In genomic region chr1:172704769-172705168, GRCm38 (mm10) we compare ENCODE assay signal across 28 mouse cellular contexts. TPM values are rescaled to one million over a fixed set of nuclear protein-coding genes. Genes with fewer than 3 reads are reported as not detected.
"Had no signal": no experiment of that assay in that cellular context is flagged by ENCODE, and none has a peak within 500 bp of the region (broad histone marks: within the 10 kb centered on the region; RNA-seq: fewer than 3 reads in every experiment).

No protein-coding gene starts in this region.

- ATAC-seq: inflammation-experienced regulatory T-cells, adult 6 months; intestine, embryonic 16.5 days; liver, embryonic 12.5 days; midbrain, embryonic 15.5 days had no signal

- H3K9me3 ChIP-seq: kidney, embryonic 15.5 days; liver, embryonic 12.5 days; liver, embryonic 15.5 days; lung, embryonic 15.5 days; megakaryocyte, embryonic 14.5 days; midbrain, embryonic 15.5 days had no signal

- H3K4me1 ChIP-seq: kidney, embryonic 15.5 days; liver, embryonic 12.5 days; liver, embryonic 15.5 days; lung, embryonic 15.5 days; megakaryocyte, embryonic 14.5 days; midbrain, embryonic 15.5 days had no signal

- H3K27ac ChIP-seq: kidney, embryonic 15.5 days; left cerebral cortex, adult 2 months; liver, embryonic 12.5 days; liver, embryonic 15.5 days; lung, embryonic 15.5 days; midbrain, embryonic 15.5 days; stomach, postnatal 0 days had no signal

- DNase-seq: kidney, adult 2 months; kidney, postnatal 10 days; kidney, postnatal 36 days; layer of hippocampus, postnatal 36 days; lung, adult 18-20 months; lung, postnatal 10 days; lung, postnatal 36 days; right cerebral cortex, postnatal 14 days; right cerebral cortex, postnatal 4 days; thymus, adult 2 months; thymus, postnatal 14 days; thymus, postnatal 4 days had no signal

- H3K27me3 ChIP-seq: kidney, embryonic 15.5 days; liver, embryonic 12.5 days; liver, embryonic 15.5 days; lung, embryonic 15.5 days; megakaryocyte, embryonic 14.5 days; midbrain, embryonic 15.5 days had no signal

- H3K36me3 ChIP-seq: kidney, embryonic 15.5 days; liver, embryonic 12.5 days; liver, embryonic 15.5 days; lung, embryonic 15.5 days; midbrain, embryonic 15.5 days had no signal

- H3K4me2 ChIP-seq: kidney, embryonic 15.5 days; liver, embryonic 12.5 days; liver, embryonic 15.5 days; lung, embryonic 15.5 days; midbrain, embryonic 11.5 days; midbrain, embryonic 15.5 days had no signal

- H3K9ac ChIP-seq: kidney, embryonic 15.5 days; liver, embryonic 12.5 days; liver, embryonic 15.5 days; lung, embryonic 15.5 days; midbrain, embryonic 15.5 days had no signal

- H3K4me3 ChIP-seq: kidney, embryonic 15.5 days; left cerebral cortex, adult 2 months; liver, embryonic 12.5 days; liver, embryonic 15.5 days; lung, embryonic 15.5 days; megakaryocyte, embryonic 14.5 days; midbrain, embryonic 15.5 days had no signal

RNA-seq across cellular contexts. Expression of gene Crp, which starts 6.9 kb away (rescaled TPM):
- total RNA-seq: layer of hippocampus, adult 8-10 months; layer of hippocampus, postnatal 10 days; layer of hippocampus, postnatal 36 days; left cerebral cortex, adult 2 months; left cerebral cortex, postnatal 10 days; left cerebral cortex, postnatal 36 days had no signal
- polyA plus RNA-seq: inflammation-experienced regulatory T-cells, adult 6 months; kidney, adult 2 months; limb, embryonic 14.5 days; midbrain, embryonic 11.5 days; midbrain, embryonic 15.5 days had no signal
